Mouse (Mus musculus): ENCODE measurements around the gene Tspan11. TPM values are rescaled to one million over a fixed set of nuclear protein-coding genes. Genes with fewer than 3 reads are reported as not detected.

Gene Tspan11
- polyA plus RNA-seq, 1 experiment, result 0.78 TPM

DNA sequence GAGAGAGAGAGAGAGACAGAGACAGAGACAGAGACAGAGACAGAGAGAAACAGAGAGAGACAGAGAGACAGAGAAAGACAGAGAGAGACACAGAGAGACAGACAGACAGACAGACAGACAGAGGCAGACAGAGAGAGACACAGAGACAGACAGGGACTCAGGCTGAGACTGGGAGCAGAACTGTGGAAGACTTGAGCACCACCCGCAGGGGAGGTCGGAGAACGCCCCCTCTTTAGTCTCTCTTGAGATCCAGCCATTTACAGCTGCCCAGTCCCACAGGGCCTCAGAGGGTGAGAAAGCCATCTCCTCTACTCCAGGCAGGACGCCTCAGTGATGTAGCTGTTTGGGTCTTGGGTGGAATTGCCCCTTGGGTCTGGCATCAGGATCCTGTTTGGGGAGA is 30.3 kb downstream of the Tspan11 start:
- Histone ChIP-seq H3K27ac (ENCODE audit: insufficient read depth, low read depth, low read length) (no peak overlapping the region), H3K4me1 (ENCODE audit: control insufficient read depth, insufficient read depth, low read length) (no peaks in the 10 kb centered on the region), H3K27me3 (replicated peaks; ENCODE audit: control insufficient read depth, insufficient read depth, low read length) (no peaks in the 10 kb centered on the region), H3K4me3 (ENCODE audit: insufficient read depth, low read depth, low read length) (no peak overlapping the region), H3K36me3 (ENCODE audit: control insufficient read depth, insufficient read depth, low read length) (no peaks in the 10 kb centered on the region)
- TF ChIP-seq POLR2A (IDR thresholded peaks at IDR 0.05; ENCODE audit: low read depth, low read length), result no peak
- TF ChIP-seq CTCF (conservative IDR thresholded peaks at IDR 0.05; ENCODE audit: insufficient read depth, insufficient read length, low read depth, low read length), result no peak
- DNase-seq, result no peak
- 75% methylated on average over 4 of the region's 4 CpGs for WGBS

GRCm38 (mm10) chr6:127919491-127919890 is 32.1 kb downstream of the Tspan11 start:
- no peak overlapping the region for H3K4me3 ChIP-seq (ENCODE audit: insufficient read depth, low read depth, low read length)
- no peak for TF ChIP-seq CTCF (conservative IDR thresholded peaks at IDR 0.05; ENCODE audit: insufficient read depth, insufficient read length, low read depth, low read length)
- no peak for TF ChIP-seq POLR2A (IDR thresholded peaks at IDR 0.05; ENCODE audit: low read depth, low read length)
- no peaks in the 10 kb centered on the region for H3K27me3 ChIP-seq (replicated peaks; ENCODE audit: control insufficient read depth, insufficient read depth, low read length)
- DNase-seq, result no peak
- WGBS, result 84% methylated on average over 6 of the region's 6 CpGs
- no peaks in the 10 kb centered on the region for H3K4me1 ChIP-seq (ENCODE audit: control insufficient read depth, insufficient read depth, low read length)
- no peak overlapping the region for H3K27ac ChIP-seq (ENCODE audit: insufficient read depth, low read depth, low read length)
- no peaks in the 10 kb centered on the region for H3K36me3 ChIP-seq (ENCODE audit: control insufficient read depth, insufficient read depth, low read length)

DNA sequence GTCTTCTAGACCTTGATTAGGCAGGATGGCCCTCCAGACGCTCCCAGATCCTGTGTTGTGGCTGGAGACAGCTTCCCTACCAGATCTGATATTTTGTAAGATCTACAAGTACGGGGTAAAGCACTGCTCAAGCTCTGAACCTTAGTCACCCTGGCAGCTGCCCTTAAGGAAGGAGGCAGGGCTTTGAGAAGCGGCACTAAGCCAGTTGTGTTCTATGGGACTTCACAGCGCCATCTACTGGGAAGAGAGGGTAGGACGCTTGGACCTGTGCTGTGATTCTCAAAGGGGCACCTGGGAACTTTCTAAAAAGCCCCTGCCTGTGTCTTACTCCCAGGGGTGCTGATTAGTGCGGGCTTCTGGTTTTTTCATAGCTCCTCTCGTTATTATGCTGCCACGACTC is 33.3 kb downstream of the Tspan11 start:
- no peaks in the 10 kb centered on the region for H3K27me3 ChIP-seq (replicated peaks; ENCODE audit: control insufficient read depth, insufficient read depth, low read length)
- H3K36me3 ChIP-seq (ENCODE audit: control insufficient read depth, insufficient read depth, low read length), result no peaks in the 10 kb centered on the region
- peak; percentile 77 for DNase-seq
- TF ChIP-seq POLR2A (IDR thresholded peaks at IDR 0.05; ENCODE audit: low read depth, low read length), result no peak
- TF ChIP-seq CTCF (conservative IDR thresholded peaks at IDR 0.05; ENCODE audit: insufficient read depth, insufficient read length, low read depth, low read length), result peak; percentile 81
- no peak overlapping the region for H3K4me3 ChIP-seq (ENCODE audit: insufficient read depth, low read depth, low read length)
- no peaks in the 10 kb centered on the region for H3K4me1 ChIP-seq (ENCODE audit: control insufficient read depth, insufficient read depth, low read length)
- no peak overlapping the region for H3K27ac ChIP-seq (ENCODE audit: insufficient read depth, low read depth, low read length)
- 7% methylated on average over 8 of the region's 8 CpGs for WGBS

DNA sequence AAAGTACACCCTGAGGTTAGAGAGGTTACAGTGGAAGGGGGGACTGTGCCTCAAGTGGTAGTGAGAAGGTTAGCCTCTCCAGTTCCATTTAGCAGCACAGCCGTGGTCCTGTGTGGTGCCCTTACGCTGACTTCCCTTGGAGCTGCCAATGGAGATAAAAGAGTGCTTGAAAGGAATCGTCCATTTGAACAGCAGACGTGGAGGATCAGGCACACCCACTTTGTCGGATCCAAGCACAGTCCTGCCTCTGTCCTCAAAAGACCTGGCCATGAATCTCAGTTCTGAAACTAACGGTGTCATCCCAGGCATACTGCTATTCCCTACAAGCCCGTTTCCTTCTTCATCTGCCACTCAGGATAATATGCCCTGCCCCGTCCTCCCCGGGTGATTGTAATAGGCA is 34.6 kb downstream of the Tspan11 start:
- H3K4me1 ChIP-seq (ENCODE audit: control insufficient read depth, insufficient read depth, low read length), result no peaks in the 10 kb centered on the region
- H3K4me3 ChIP-seq (ENCODE audit: insufficient read depth, low read depth, low read length), result no peak overlapping the region
- H3K36me3 ChIP-seq (ENCODE audit: control insufficient read depth, insufficient read depth, low read length), result no peaks in the 10 kb centered on the region
- TF ChIP-seq CTCF (conservative IDR thresholded peaks at IDR 0.05; ENCODE audit: insufficient read depth, insufficient read length, low read depth, low read length) (no peak), POLR2A (IDR thresholded peaks at IDR 0.05; ENCODE audit: low read depth, low read length) (no peak)
- no peaks in the 10 kb centered on the region for H3K27me3 ChIP-seq (replicated peaks; ENCODE audit: control insufficient read depth, insufficient read depth, low read length)
- 75% methylated on average over 9 of the region's 9 CpGs for WGBS
- H3K27ac ChIP-seq (ENCODE audit: insufficient read depth, low read depth, low read length), result no peak overlapping the region
- no peak for DNase-seq

DNA sequence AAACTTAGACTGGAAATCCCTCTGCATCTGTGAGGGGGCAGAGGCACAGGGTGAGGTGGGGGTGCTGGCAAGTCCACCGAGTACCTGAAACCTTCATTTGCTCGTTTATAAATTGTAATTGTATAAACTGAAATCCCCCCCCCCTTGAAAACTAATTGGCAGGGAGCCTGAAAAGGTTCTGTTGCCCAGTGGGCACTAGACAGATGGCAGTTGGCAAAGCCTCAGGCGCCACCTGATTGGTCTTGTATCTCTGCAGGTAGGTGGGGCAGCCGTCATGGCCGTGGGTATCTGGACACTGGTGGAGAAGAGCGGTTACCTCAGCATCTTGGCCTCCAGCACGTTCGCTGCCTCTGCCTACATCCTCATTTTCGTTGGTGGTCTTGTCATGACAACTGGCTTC is 35.9 kb downstream of the Tspan11 start:
- no peaks in the 10 kb centered on the region for H3K36me3 ChIP-seq (ENCODE audit: control insufficient read depth, insufficient read depth, low read length)
- WGBS, result 87% methylated on average over 9 of the region's 9 CpGs
- TF ChIP-seq POLR2A (IDR thresholded peaks at IDR 0.05; ENCODE audit: low read depth, low read length) (no peak), CTCF (conservative IDR thresholded peaks at IDR 0.05; ENCODE audit: insufficient read depth, insufficient read length, low read depth, low read length) (no peak)
- no peak overlapping the region for H3K27ac ChIP-seq (ENCODE audit: insufficient read depth, low read depth, low read length)
- H3K4me3 ChIP-seq (ENCODE audit: insufficient read depth, low read depth, low read length), result no peak overlapping the region
- H3K27me3 ChIP-seq (replicated peaks; ENCODE audit: control insufficient read depth, insufficient read depth, low read length), result no peaks in the 10 kb centered on the region
- no peaks in the 10 kb centered on the region for H3K4me1 ChIP-seq (ENCODE audit: control insufficient read depth, insufficient read depth, low read length)
- DNase-seq, result no peak

DNA sequence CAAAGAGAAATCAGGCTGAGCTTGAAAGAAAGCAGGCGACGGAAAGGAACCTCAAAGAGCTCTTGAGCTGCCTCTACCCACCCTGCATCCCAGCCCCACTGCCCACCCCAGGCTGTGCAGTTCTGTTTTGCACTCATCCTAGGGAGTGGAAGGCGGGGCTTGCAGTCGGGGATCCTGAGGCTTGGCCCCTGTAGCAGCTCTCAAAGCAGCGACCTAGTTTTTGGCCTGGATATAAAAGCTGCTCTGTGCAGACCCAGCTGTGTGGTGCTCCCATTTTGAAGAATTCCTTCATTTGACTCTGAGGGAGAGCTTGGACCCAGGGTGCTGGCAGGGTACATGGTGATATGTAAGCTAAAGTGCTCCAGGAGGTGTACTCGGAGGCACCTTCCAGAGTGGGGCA is 37.4 kb downstream of the Tspan11 start:
- TF ChIP-seq POLR2A (IDR thresholded peaks at IDR 0.05; ENCODE audit: low read depth, low read length), result no peak
- Histone ChIP-seq H3K27ac (ENCODE audit: insufficient read depth, low read depth, low read length) (no peak overlapping the region), H3K27me3 (replicated peaks; ENCODE audit: control insufficient read depth, insufficient read depth, low read length) (no peaks in the 10 kb centered on the region), H3K4me3 (ENCODE audit: insufficient read depth, low read depth, low read length) (no peak overlapping the region), H3K4me1 (ENCODE audit: control insufficient read depth, insufficient read depth, low read length) (no peaks in the 10 kb centered on the region), H3K36me3 (ENCODE audit: control insufficient read depth, insufficient read depth, low read length) (no peaks in the 10 kb centered on the region)
- 76% methylated on average over 6 of the region's 6 CpGs for WGBS
- no peak for DNase-seq

DNA sequence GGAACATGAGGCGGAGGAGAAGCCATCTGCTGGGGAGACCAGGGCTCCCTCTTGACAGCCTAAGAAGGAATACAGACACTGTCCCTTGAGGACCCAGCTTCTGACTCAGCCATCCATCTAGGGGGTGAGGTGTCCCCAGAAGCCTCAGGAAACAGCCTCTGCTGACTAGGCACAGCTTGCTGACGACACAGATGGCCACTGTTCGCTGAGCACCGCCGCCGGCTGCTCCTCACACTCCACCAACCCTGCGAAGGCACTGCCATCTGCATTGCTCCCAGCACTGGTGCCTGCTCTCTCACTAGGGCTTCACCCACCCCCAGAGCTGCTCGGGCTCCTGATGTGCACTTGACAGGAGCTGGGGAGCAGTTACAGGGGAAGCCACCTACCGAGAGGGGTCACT is 38.5 kb downstream of the Tspan11 start:
- no peaks in the 10 kb centered on the region for H3K4me1 ChIP-seq (ENCODE audit: control insufficient read depth, insufficient read depth, low read length)
- H3K36me3 ChIP-seq (ENCODE audit: control insufficient read depth, insufficient read depth, low read length), result no peaks in the 10 kb centered on the region
- TF ChIP-seq POLR2A (IDR thresholded peaks at IDR 0.05; ENCODE audit: low read depth, low read length) (no peak), CTCF (conservative IDR thresholded peaks at IDR 0.05; ENCODE audit: insufficient read depth, insufficient read length, low read depth, low read length) (no peak)
- no peak overlapping the region for H3K4me3 ChIP-seq (ENCODE audit: insufficient read depth, low read depth, low read length)
- H3K27ac ChIP-seq (ENCODE audit: insufficient read depth, low read depth, low read length), result no peak overlapping the region
- H3K27me3 ChIP-seq (replicated peaks; ENCODE audit: control insufficient read depth, insufficient read depth, low read length), result no peaks in the 10 kb centered on the region
- WGBS, result 50% methylated on average over 9 of the region's 9 CpGs
- DNase-seq, result no peak

- Histone ChIP-seq H3K4me1 (ENCODE audit: control insufficient read depth, insufficient read depth, low read length) (no peaks in the 10 kb centered on the region), H3K27me3 (replicated peaks; ENCODE audit: control insufficient read depth, insufficient read depth, low read length) (no peaks in the 10 kb centered on the region), H3K4me3 (ENCODE audit: insufficient read depth, low read depth, low read length) (no peak overlapping the region), H3K27ac (ENCODE audit: insufficient read depth, low read depth, low read length) (no peak overlapping the region), H3K36me3 (ENCODE audit: control insufficient read depth, insufficient read depth, low read length) (no peaks in the 10 kb centered on the region)
- WGBS, result 87% methylated on average over 5 of the region's 5 CpGs
- TF ChIP-seq CTCF (conservative IDR thresholded peaks at IDR 0.05; ENCODE audit: insufficient read depth, insufficient read length, low read depth, low read length), result no peak
- no peak for TF ChIP-seq POLR2A (IDR thresholded peaks at IDR 0.05; ENCODE audit: low read depth, low read length)
- no peak for DNase-seq
Measured at GRCm38 (mm10) chr6:127928682-127929081, 41.3 kb downstream of the Tspan11 start.

Data from kidney, adult 2 months (tissue).